Mouse (Mus musculus): Measurements from ENCODE around the gene Sdr16c6. TPM values are rescaled to one million over a fixed set of nuclear protein-coding genes. Genes with fewer than 3 reads are reported as not detected.

The Sdr16c6 gene
- polyA plus RNA-seq (2014; fragmentation: Nextera tagmentation; extraction: Ambion mirVana) = not detected in 2 replicates

- no peak for DNase-seq (ENCODE audit: low spot score)
- 86% methylated on average over 3 of the region's 3 CpGs for WGBS
- ATAC-seq (ENCODE audit: insufficient read depth, low FRiP score, low TSS enrichment) = no peak
- Histone ChIP-seq H3K4me2 (ENCODE audit: low read depth) (no peak within 1 kb of the TSS), H3K36me3 (ENCODE audit: control insufficient read depth, insufficient read depth, low read length) (no peaks in the 10 kb centered on the region), H3K9ac (ENCODE audit: low read length) (no peak within 1 kb of the TSS), H3K4me1 (ENCODE audit: control insufficient read depth, insufficient read depth, low read length) (no peaks in the 10 kb centered on the region), H3K4me3 (ENCODE audit: low read depth, low read length) (no peak within 1 kb of the TSS), H3K27ac (ENCODE audit: low read depth, low read length) (no peak within 1 kb of the TSS), H3K9me3 (ENCODE audit: control insufficient read depth, low read length) (no peaks in the 10 kb centered on the region), H3K27me3 (ENCODE audit: control insufficient read depth, insufficient read depth, low read length) (no peaks in the 10 kb centered on the region)
These were observed at the start of gene Sdr16c6 for GRCm38 (mm10) chr4:4077372-4077771. TSS of gene Sdr16c6 (minus strand) at chr4:4077522.

- Histone ChIP-seq H3K9me3 (ENCODE audit: control insufficient read depth, low read length) (no peaks in the 10 kb centered on the region), H3K9ac (ENCODE audit: low read length) (no peak overlapping the region), H3K4me2 (ENCODE audit: low read depth) (no peak overlapping the region), H3K36me3 (ENCODE audit: control insufficient read depth, insufficient read depth, low read length) (no peaks in the 10 kb centered on the region), H3K4me1 (ENCODE audit: control insufficient read depth, insufficient read depth, low read length) (no peaks in the 10 kb centered on the region), H3K4me3 (ENCODE audit: low read depth, low read length) (no peak overlapping the region), H3K27me3 (ENCODE audit: control insufficient read depth, insufficient read depth, low read length) (no peaks in the 10 kb centered on the region), H3K27ac (ENCODE audit: low read depth, low read length) (no peak overlapping the region)
- ATAC-seq (ENCODE audit: insufficient read depth, low FRiP score, low TSS enrichment) (no peak), DNase-seq (ENCODE audit: low spot score) (no peak)
These were observed 2.9 kb upstream of the Sdr16c6 start for GRCm38 (mm10) chr4:4080180-4080579.

- H3K4me3 ChIP-seq (ENCODE audit: low read depth, low read length) = no peak overlapping the region
- no peaks in the 10 kb centered on the region for H3K4me1 ChIP-seq (ENCODE audit: control insufficient read depth, insufficient read depth, low read length)
- WGBS = 89% methylated on average over 3 of the region's 3 CpGs
- no peaks in the 10 kb centered on the region for H3K9me3 ChIP-seq (ENCODE audit: control insufficient read depth, low read length)
- H3K27me3 ChIP-seq (ENCODE audit: control insufficient read depth, insufficient read depth, low read length) = no peaks in the 10 kb centered on the region
- no peak for ATAC-seq (ENCODE audit: insufficient read depth, low FRiP score, low TSS enrichment)
- no peak for DNase-seq (ENCODE audit: low spot score)
- no peak overlapping the region for H3K27ac ChIP-seq (ENCODE audit: low read depth, low read length)
- no peaks in the 10 kb centered on the region for H3K36me3 ChIP-seq (ENCODE audit: control insufficient read depth, insufficient read depth, low read length)
- no peak overlapping the region for H3K4me2 ChIP-seq (ENCODE audit: low read depth)
- H3K9ac ChIP-seq (ENCODE audit: low read length) = no peak overlapping the region
These were observed 1.8 kb upstream of the Sdr16c6 start for GRCm38 (mm10) chr4:4079132-4079531.

- Histone ChIP-seq H3K9me3 (ENCODE audit: control insufficient read depth, low read length) (no peaks in the 10 kb centered on the region), H3K4me2 (ENCODE audit: low read depth) (no peak overlapping the region), H3K36me3 (ENCODE audit: control insufficient read depth, insufficient read depth, low read length) (no peaks in the 10 kb centered on the region), H3K4me1 (ENCODE audit: control insufficient read depth, insufficient read depth, low read length) (no peaks in the 10 kb centered on the region), H3K4me3 (ENCODE audit: low read depth, low read length) (no peak overlapping the region), H3K27me3 (ENCODE audit: control insufficient read depth, insufficient read depth, low read length) (no peaks in the 10 kb centered on the region), H3K9ac (ENCODE audit: low read length) (no peak overlapping the region), H3K27ac (ENCODE audit: low read depth, low read length) (no peak overlapping the region)
- WGBS = 97% methylated on average over 2 of the region's 2 CpGs
- ATAC-seq (ENCODE audit: insufficient read depth, low FRiP score, low TSS enrichment) = no peak
- DNase-seq (ENCODE audit: low spot score) = no peak
These were observed 1.3 kb downstream of the Sdr16c6 start for GRCm38 (mm10) chr4:4076001-4076400.

Other genes starting within 250 kb of the Sdr16c6 start
- gene Gm11808, start 103.9 kb downstream of the Sdr16c6 start, polyA plus RNA-seq (2014; fragmentation: Nextera tagmentation; extraction: Ambion mirVana) = 613 and 700 TPM in 2 replicates